Mouse (Mus musculus): ENCODE data around the gene Cryaa. TPM values are rescaled to one million over a fixed set of nuclear protein-coding genes. Genes with fewer than 3 reads are reported as not detected.
"Not testable (repeated sequence)": the region's sequence is repeated elsewhere in the genome, so short reads cannot be mapped to it uniquely, and the experiment has no call there.

The Cryaa gene
- polyA plus RNA-seq, 1 experiment: not detected

GRCm38 (mm10) chr17:31694023-31694376 lies 16.4 kb downstream of the Cryaa start:
- WGBS: 61% methylated on average over 7 of the region's 7 CpGs
- H3K4me1 ChIP-seq (ENCODE audit: control insufficient read depth, insufficient read depth, low read length): peaks cover 40% of the 10 kb centered on the region
- H3K27ac ChIP-seq (ENCODE audit: insufficient read depth, low read depth, low read length): no peak overlapping the region
- no peak overlapping the region for H3K4me3 ChIP-seq (ENCODE audit: insufficient read depth, low read depth, low read length)
- TF ChIP-seq POLR2A (IDR thresholded peaks at IDR 0.05; ENCODE audit: insufficient read depth, low read depth, low read length): no peak
- no peak for TF ChIP-seq CTCF (IDR thresholded peaks at IDR 0.05; ENCODE audit: insufficient read depth, low read depth, low read length)

DNA sequence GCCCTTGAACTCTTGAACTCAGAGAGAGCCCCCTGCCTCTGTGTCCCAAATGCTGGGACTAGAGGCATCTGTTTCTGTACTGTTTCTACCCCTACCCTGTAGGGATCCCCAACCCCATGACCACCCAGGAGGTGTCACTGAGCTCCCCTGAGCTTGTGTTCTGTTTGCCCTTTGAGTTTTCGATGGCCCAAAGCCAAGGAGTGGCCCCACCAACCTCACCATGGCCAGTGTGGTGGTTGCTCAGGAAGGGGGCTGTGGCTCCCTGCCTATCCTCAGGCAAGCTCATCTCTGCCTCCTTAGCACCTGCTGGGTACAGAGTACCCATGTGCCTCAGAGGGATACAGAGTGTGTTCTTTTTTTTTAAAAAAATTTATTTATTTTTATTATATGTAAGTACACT lies 17.3 kb downstream of the Cryaa start:
- 92% methylated on average over 1 of the region's 1 CpGs for WGBS
- H3K4me3 ChIP-seq (ENCODE audit: insufficient read depth, low read depth, low read length): no peak overlapping the region
- TF ChIP-seq POLR2A (IDR thresholded peaks at IDR 0.05; ENCODE audit: insufficient read depth, low read depth, low read length): no peak
- no peak for TF ChIP-seq CTCF (IDR thresholded peaks at IDR 0.05; ENCODE audit: insufficient read depth, low read depth, low read length)
- H3K4me1 ChIP-seq (ENCODE audit: control insufficient read depth, insufficient read depth, low read length): peaks cover 40% of the 10 kb centered on the region
- no peak overlapping the region for H3K27ac ChIP-seq (ENCODE audit: insufficient read depth, low read depth, low read length)

DNA sequence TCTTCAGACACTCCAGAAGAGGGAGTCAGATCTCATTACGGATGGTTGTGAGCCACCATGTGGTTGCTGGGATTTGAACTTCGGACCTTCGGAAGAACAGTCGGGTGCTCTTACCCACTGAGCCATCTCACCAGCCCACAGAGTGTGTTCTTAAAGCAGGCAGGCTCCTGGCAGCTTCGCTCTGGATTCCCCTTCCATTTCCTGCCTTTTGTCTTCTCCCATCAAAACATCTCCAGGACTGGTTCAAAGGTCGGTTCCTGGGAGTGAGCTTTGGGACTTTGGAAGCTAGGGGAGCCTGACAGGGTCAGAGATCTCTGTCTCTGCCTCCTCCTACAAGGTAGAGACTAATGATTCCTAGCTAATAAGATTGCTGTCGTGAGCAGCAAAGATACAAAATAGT lies 17.7 kb downstream of the Cryaa start:
- H3K4me3 ChIP-seq (ENCODE audit: insufficient read depth, low read depth, low read length): not testable (repeated sequence)
- 92% methylated on average over 7 of the region's 7 CpGs for WGBS

DNA sequence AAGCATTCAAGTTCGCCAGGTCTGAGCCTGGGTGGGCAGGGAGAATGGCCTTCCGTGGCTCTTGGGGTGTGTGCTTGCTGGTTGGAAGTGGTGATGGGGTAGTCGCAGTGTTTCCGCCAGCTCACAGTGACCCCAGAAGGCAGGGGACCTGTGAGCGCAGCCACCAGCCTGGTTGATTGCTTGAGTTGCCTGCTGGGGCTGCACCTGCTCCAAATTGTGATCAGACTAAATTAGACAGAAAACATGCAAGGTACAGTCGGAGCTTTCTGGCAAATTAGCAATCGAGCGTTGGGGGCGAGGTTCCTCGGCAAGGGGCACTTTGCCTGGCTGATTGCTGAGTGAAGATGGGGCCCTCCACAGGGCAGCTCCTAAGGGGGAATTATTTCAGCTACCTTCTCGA lies 20.7 kb downstream of the Cryaa start:
- TF ChIP-seq POLR2A (IDR thresholded peaks at IDR 0.05; ENCODE audit: insufficient read depth, low read depth, low read length): no peak
- no peak for TF ChIP-seq CTCF (IDR thresholded peaks at IDR 0.05; ENCODE audit: insufficient read depth, low read depth, low read length)
- Histone ChIP-seq H3K4me1 (ENCODE audit: control insufficient read depth, insufficient read depth, low read length) (peaks cover 20% of the 10 kb centered on the region), H3K4me3 (ENCODE audit: insufficient read depth, low read depth, low read length) (no peak overlapping the region), H3K27ac (ENCODE audit: insufficient read depth, low read depth, low read length) (no peak overlapping the region)
- WGBS: 46% methylated on average over 11 of the region's 11 CpGs

More for the DNA sequence above, 17.7 kb downstream of the Cryaa start:
- H3K4me1 ChIP-seq (ENCODE audit: control insufficient read depth, insufficient read depth, low read length): peaks cover 39% of the 10 kb centered on the region
- H3K27ac ChIP-seq (ENCODE audit: insufficient read depth, low read depth, low read length): not testable (repeated sequence)

GRCm38 (mm10) chr17:31703276-31703980 lies 25.8 kb downstream of the Cryaa start:
- H3K4me1 ChIP-seq (ENCODE audit: control insufficient read depth, insufficient read depth, low read length): peaks cover 24% of the 10 kb centered on the region
- H3K27ac ChIP-seq (ENCODE audit: insufficient read depth, low read depth, low read length): no peak overlapping the region
- no peak for TF ChIP-seq CTCF (IDR thresholded peaks at IDR 0.05; ENCODE audit: insufficient read depth, low read depth, low read length)
- no peak for TF ChIP-seq POLR2A (IDR thresholded peaks at IDR 0.05; ENCODE audit: insufficient read depth, low read depth, low read length)
- 74% methylated on average over 6 of the region's 6 CpGs for WGBS
- no peak overlapping the region for H3K4me3 ChIP-seq (ENCODE audit: insufficient read depth, low read depth, low read length)

GRCm38 (mm10) chr17:31705271-31706020 lies 27.8 kb downstream of the Cryaa start:
- Histone ChIP-seq H3K4me1 (ENCODE audit: control insufficient read depth, insufficient read depth, low read length) (peaks cover 21% of the 10 kb centered on the region), H3K4me3 (ENCODE audit: insufficient read depth, low read depth, low read length) (no peak overlapping the region), H3K27ac (ENCODE audit: insufficient read depth, low read depth, low read length) (no peak overlapping the region)
- TF ChIP-seq POLR2A (IDR thresholded peaks at IDR 0.05; ENCODE audit: insufficient read depth, low read depth, low read length) (no peak), CTCF (IDR thresholded peaks at IDR 0.05; ENCODE audit: insufficient read depth, low read depth, low read length) (no peak)
- WGBS: 25% methylated on average over 20 of the region's 20 CpGs

DNA sequence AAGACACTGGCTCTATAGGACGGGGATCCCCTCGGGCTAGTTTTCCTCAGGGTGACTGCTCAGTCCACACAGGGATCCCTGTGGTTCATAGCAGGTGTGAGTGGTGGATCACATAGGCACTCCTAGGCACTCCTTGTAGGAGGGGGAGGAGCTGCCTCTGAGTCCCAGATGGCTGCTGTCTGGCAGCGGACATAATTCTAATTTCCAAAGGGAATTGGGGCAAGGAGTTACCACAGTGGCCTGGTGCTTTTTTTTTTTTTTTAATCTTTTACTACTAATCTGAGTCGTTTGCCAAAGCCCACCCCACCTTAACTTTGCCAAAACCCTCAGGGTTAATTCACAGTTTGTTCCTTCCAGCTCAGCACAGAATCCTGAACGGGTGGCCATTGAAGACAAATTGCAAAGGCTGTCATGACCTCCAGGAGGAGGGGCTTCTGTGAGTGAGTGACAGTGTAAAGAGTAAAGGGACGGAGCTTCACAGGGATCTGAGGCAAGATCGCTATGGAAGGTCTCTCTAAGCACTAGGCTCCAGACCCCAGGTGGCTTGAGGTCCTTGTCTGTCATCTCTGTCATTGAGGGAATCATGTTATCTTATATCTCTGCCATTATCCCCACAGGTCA lies 31.6 kb downstream of the Cryaa start:
- WGBS: 63% methylated on average over 7 of the region's 7 CpGs
- TF ChIP-seq POLR2A (IDR thresholded peaks at IDR 0.05; ENCODE audit: insufficient read depth, low read depth, low read length): no peak
- no peak for TF ChIP-seq CTCF (IDR thresholded peaks at IDR 0.05; ENCODE audit: insufficient read depth, low read depth, low read length)
- Histone ChIP-seq H3K4me1 (ENCODE audit: control insufficient read depth, insufficient read depth, low read length) (peaks cover 20% of the 10 kb centered on the region), H3K4me3 (ENCODE audit: insufficient read depth, low read depth, low read length) (no peak overlapping the region), H3K27ac (ENCODE audit: insufficient read depth, low read depth, low read length) (no peak overlapping the region)

DNA sequence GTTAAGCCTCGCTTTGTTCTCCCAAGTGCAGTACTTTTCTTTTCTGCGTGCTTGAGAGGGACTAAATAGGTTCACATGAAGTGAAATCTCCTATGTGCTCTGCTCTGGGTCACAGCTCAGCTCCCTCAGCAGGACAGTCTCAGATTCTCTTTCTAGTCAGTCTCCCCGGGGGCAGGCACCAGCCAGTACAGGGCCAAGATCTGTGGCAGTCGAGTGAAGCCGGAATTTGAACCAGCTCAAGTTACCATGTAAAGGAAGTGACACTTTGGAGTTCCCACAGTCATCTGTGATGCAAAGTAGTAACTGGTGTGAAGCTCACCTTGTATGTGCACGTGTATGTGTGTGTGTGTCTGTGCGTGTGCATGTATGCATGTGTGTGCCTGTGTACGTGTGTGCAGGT lies 32.8 kb downstream of the Cryaa start:
- TF ChIP-seq CTCF (IDR thresholded peaks at IDR 0.05; ENCODE audit: insufficient read depth, low read depth, low read length) (no peak), POLR2A (IDR thresholded peaks at IDR 0.05; ENCODE audit: insufficient read depth, low read depth, low read length) (no peak)
- Histone ChIP-seq H3K27ac (ENCODE audit: insufficient read depth, low read depth, low read length) (no peak overlapping the region), H3K4me3 (ENCODE audit: insufficient read depth, low read depth, low read length) (no peak overlapping the region), H3K4me1 (ENCODE audit: control insufficient read depth, insufficient read depth, low read length) (peaks cover 15% of the 10 kb centered on the region)
- 77% methylated on average over 8 of the region's 8 CpGs for WGBS

- peaks cover 6% of the 10 kb centered on the region; the same call in 1 of the 2 replicates for H3K4me1 ChIP-seq (ENCODE audit: control insufficient read depth, insufficient read depth, low read length)
- no peak overlapping the region for H3K4me3 ChIP-seq (ENCODE audit: insufficient read depth, low read depth, low read length)
- 59% methylated on average over 9 of the region's 9 CpGs for WGBS
- TF ChIP-seq CTCF (IDR thresholded peaks at IDR 0.05; ENCODE audit: insufficient read depth, low read depth, low read length): no peak
- TF ChIP-seq POLR2A (IDR thresholded peaks at IDR 0.05; ENCODE audit: insufficient read depth, low read depth, low read length): no peak
- no peak overlapping the region for H3K27ac ChIP-seq (ENCODE audit: insufficient read depth, low read depth, low read length)
Measured at GRCm38 (mm10) chr17:31713709-31714108, 36.1 kb downstream of the Cryaa start.

Data from olfactory bulb, adult 2 months (tissue).